Mouse (Mus musculus): ENCODE data around the gene Chl1. TPM values are rescaled to one million over a fixed set of nuclear protein-coding genes. Genes with fewer than 3 reads are reported as not detected.

Gene Chl1
- polyA plus RNA-seq, 1 experiment from 2014 or later: 16.3 TPM

- TF ChIP-seq EP300 (optimal IDR thresholded peaks at IDR 0.05) (no peak), CTCF (IDR thresholded peaks at IDR 0.05; ENCODE audit: low read depth) (no peak)
Measured at GRCm38 (mm10) chr6:103699482-103699881, 189.1 kb downstream of the Chl1 start.

GRCm38 (mm10) chr6:103699895-103700294 is 189.5 kb downstream of the Chl1 start:
- no peak for ATAC-seq (ENCODE audit: low FRiP score, low TSS enrichment)
- 56% methylated on average over 1 of the region's 1 CpGs for WGBS
- no peak overlapping the region for H3K4me3 ChIP-seq (ENCODE audit: low read depth, low read length)
- no peaks in the 10 kb centered on the region for H3K27me3 ChIP-seq (ENCODE audit: control insufficient read depth, insufficient read depth, low read length)
- TF ChIP-seq EP300 (optimal IDR thresholded peaks at IDR 0.05) (no peak), CTCF (IDR thresholded peaks at IDR 0.05; ENCODE audit: low read depth) (no peak)
- no peak overlapping the region for H3K9ac ChIP-seq (ENCODE audit: low read length)
- DNase-seq (ENCODE audit: low spot score): no peak
- H3K4me1 ChIP-seq (replicated peaks; ENCODE audit: control insufficient read depth, insufficient read depth): no peaks in the 10 kb centered on the region
- H3K9me3 ChIP-seq (ENCODE audit: control insufficient read depth, low read length): no peaks in the 10 kb centered on the region
- H3K4me2 ChIP-seq (replicated peaks; ENCODE audit: low read depth): no peak overlapping the region
- no peak overlapping the region for H3K27ac ChIP-seq (replicated peaks)
- no peaks in the 10 kb centered on the region for H3K36me3 ChIP-seq (ENCODE audit: control insufficient read depth, insufficient read depth, low read length)

More at GRCm38 (mm10) chr6:103699482-103699881, 189.1 kb downstream of the Chl1 start:
- ATAC-seq (ENCODE audit: low FRiP score, low TSS enrichment) (no peak), DNase-seq (ENCODE audit: low spot score) (no peak)
- Histone ChIP-seq H3K9me3 (ENCODE audit: control insufficient read depth, low read length) (no peaks in the 10 kb centered on the region), H3K36me3 (ENCODE audit: control insufficient read depth, insufficient read depth, low read length) (no peaks in the 10 kb centered on the region), H3K27ac (replicated peaks) (no peak overlapping the region), H3K4me1 (replicated peaks; ENCODE audit: control insufficient read depth, insufficient read depth) (no peaks in the 10 kb centered on the region), H3K27me3 (ENCODE audit: control insufficient read depth, insufficient read depth, low read length) (no peaks in the 10 kb centered on the region), H3K4me3 (ENCODE audit: low read depth, low read length) (no peak overlapping the region), H3K4me2 (replicated peaks; ENCODE audit: low read depth) (no peak overlapping the region), H3K9ac (ENCODE audit: low read length) (no peak overlapping the region)
- 79% methylated on average over 1 of the region's 1 CpGs for WGBS

DNA sequence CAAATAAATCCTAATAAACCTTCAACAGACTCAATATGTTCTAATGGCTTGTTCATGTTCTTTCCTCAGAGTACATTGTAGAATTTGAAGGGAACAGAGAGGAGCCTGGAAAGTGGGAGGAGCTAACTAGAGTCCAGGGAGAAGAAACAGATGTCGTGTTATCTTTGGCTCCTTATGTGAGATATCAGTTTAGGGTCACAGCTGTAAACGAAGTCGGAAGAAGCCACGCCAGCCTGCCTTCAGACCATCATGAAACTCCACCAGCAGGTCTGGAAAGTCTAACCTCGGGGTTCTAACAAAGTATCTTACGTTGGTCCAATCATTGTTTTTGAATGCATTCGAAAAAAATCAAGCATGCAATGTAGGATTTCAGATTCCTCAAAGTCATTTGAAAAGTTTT is 189.9 kb downstream of the Chl1 start:
- no peak for DNase-seq (ENCODE audit: low spot score)
- Histone ChIP-seq H3K27me3 (ENCODE audit: control insufficient read depth, insufficient read depth, low read length) (no peaks in the 10 kb centered on the region), H3K27ac (replicated peaks) (no peak overlapping the region), H3K9me3 (ENCODE audit: control insufficient read depth, low read length) (no peaks in the 10 kb centered on the region), H3K36me3 (ENCODE audit: control insufficient read depth, insufficient read depth, low read length) (no peaks in the 10 kb centered on the region), H3K4me2 (replicated peaks; ENCODE audit: low read depth) (no peak overlapping the region), H3K9ac (ENCODE audit: low read length) (no peak overlapping the region), H3K4me3 (ENCODE audit: low read depth, low read length) (no peak overlapping the region), H3K4me1 (replicated peaks; ENCODE audit: control insufficient read depth, insufficient read depth) (no peaks in the 10 kb centered on the region)
- no peak for ATAC-seq (ENCODE audit: low FRiP score, low TSS enrichment)
- TF ChIP-seq EP300 (optimal IDR thresholded peaks at IDR 0.05) (no peak), CTCF (IDR thresholded peaks at IDR 0.05; ENCODE audit: low read depth) (no peak)
- 46% methylated on average over 7 of the region's 7 CpGs for WGBS

DNA sequence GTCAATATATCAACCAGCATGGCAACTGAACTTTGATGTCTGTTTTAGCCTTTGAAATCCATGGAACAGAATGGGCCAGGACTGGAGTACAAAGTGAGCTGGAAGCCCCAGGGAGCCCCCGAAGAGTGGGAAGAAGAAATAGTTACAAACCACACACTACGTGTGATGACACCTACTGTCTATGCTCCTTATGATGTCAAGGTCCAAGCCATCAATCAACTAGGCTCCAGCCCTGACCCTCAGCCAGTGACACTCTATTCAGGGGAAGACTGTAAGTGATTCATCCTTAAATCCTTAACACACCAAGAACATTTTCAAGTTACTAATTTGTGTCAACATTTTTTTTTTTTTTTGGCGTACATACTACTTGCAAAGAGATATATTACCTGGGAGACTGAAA is 196.0 kb downstream of the Chl1 start:
- DNase-seq (ENCODE audit: low spot score) (no peak), ATAC-seq (ENCODE audit: low FRiP score, low TSS enrichment) (no peak)
- Histone ChIP-seq H3K27ac (replicated peaks) (no peak overlapping the region), H3K36me3 (ENCODE audit: control insufficient read depth, insufficient read depth, low read length) (no peaks in the 10 kb centered on the region), H3K27me3 (ENCODE audit: control insufficient read depth, insufficient read depth, low read length) (no peaks in the 10 kb centered on the region), H3K4me3 (ENCODE audit: low read depth, low read length) (no peak overlapping the region), H3K9me3 (ENCODE audit: control insufficient read depth, low read length) (no peaks in the 10 kb centered on the region), H3K4me2 (replicated peaks; ENCODE audit: low read depth) (no peak overlapping the region), H3K4me1 (replicated peaks; ENCODE audit: control insufficient read depth, insufficient read depth) (no peaks in the 10 kb centered on the region), H3K9ac (ENCODE audit: low read length) (no peak overlapping the region)
- TF ChIP-seq CTCF (IDR thresholded peaks at IDR 0.05; ENCODE audit: low read depth) (no peak), EP300 (optimal IDR thresholded peaks at IDR 0.05) (no peak)
- WGBS: 72% methylated on average over 3 of the region's 3 CpGs

GRCm38 (mm10) chr6:103739291-103739690 is 228.9 kb downstream of the Chl1 start:
- TF ChIP-seq CTCF (IDR thresholded peaks at IDR 0.05; ENCODE audit: low read depth) (peak; percentile 30), EP300 (optimal IDR thresholded peaks at IDR 0.05) (no peak)
- Histone ChIP-seq H3K27me3 (ENCODE audit: control insufficient read depth, insufficient read depth, low read length) (no peaks in the 10 kb centered on the region), H3K36me3 (ENCODE audit: control insufficient read depth, insufficient read depth, low read length) (no peaks in the 10 kb centered on the region), H3K4me3 (ENCODE audit: low read depth, low read length) (no peak overlapping the region), H3K27ac (replicated peaks) (no peak overlapping the region), H3K9ac (ENCODE audit: low read length) (no peak overlapping the region), H3K4me1 (replicated peaks; ENCODE audit: control insufficient read depth, insufficient read depth) (no peaks in the 10 kb centered on the region), H3K9me3 (ENCODE audit: control insufficient read depth, low read length) (no peaks in the 10 kb centered on the region), H3K4me2 (replicated peaks; ENCODE audit: low read depth) (no peak overlapping the region)
- ATAC-seq (ENCODE audit: low FRiP score, low TSS enrichment) (no peak), DNase-seq (ENCODE audit: low spot score) (no peak)

GRCm38 (mm10) chr6:103742784-103743183 is 232.4 kb downstream of the Chl1 start:
- Histone ChIP-seq H3K36me3 (ENCODE audit: control insufficient read depth, insufficient read depth, low read length) (no peaks in the 10 kb centered on the region), H3K9ac (ENCODE audit: low read length) (no peak overlapping the region), H3K27me3 (ENCODE audit: control insufficient read depth, insufficient read depth, low read length) (no peaks in the 10 kb centered on the region), H3K4me2 (replicated peaks; ENCODE audit: low read depth) (no peak overlapping the region), H3K4me3 (ENCODE audit: low read depth, low read length) (no peak overlapping the region), H3K4me1 (replicated peaks; ENCODE audit: control insufficient read depth, insufficient read depth) (no peaks in the 10 kb centered on the region), H3K27ac (replicated peaks) (no peak overlapping the region), H3K9me3 (ENCODE audit: control insufficient read depth, low read length) (no peaks in the 10 kb centered on the region)
- 60% methylated on average over 3 of the region's 3 CpGs for WGBS
- TF ChIP-seq EP300 (optimal IDR thresholded peaks at IDR 0.05) (no peak), CTCF (IDR thresholded peaks at IDR 0.05; ENCODE audit: low read depth) (peak; percentile 57)
- no peak for DNase-seq (ENCODE audit: low spot score)
- ATAC-seq (ENCODE audit: low FRiP score, low TSS enrichment): no peak
